Mouse (Mus musculus) adrenal gland, adult 8-10 months (tissue): ENCODE results near the gene Gm20388. TPM values are rescaled to one million over a fixed set of nuclear protein-coding genes. Genes with fewer than 3 reads are reported as not detected.

Source experiments
- DNase-seq: peaks from one replicate; pipeline ENCODE4 v3.0.0; 2022
- total RNA-seq, 4 experiments: library from RNA; stranded (reverse); gene quantifications; 2 replicates each; pipeline ENCODE4 v1.2.4; 2022

Gm20388 gene
- total RNA-seq, 4 experiments from 2014 or later, result 1.7 to 16.9 (median 5.8) TPM

DNA sequence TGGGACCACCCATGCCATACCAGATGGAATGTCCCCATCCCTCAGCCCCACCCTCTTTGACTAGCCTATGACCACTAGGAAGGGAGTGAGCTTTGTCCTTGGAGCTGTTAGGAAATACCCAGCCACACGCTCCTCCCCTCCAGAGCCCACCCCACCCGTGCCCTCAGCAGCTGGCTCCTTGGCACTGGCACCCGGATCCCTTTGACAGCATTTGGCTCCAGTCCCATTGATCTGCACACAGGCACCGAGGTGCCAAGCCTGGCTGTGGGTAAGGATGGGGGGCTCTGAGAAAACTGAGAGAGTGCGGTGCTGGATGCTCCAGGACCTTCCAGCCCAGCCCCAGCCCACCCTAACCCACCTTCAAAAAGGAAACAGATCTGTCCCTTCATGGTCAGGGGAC, 2840.7 kb downstream of the Gm20388 start:
- DNase-seq, result no peak

DNA sequence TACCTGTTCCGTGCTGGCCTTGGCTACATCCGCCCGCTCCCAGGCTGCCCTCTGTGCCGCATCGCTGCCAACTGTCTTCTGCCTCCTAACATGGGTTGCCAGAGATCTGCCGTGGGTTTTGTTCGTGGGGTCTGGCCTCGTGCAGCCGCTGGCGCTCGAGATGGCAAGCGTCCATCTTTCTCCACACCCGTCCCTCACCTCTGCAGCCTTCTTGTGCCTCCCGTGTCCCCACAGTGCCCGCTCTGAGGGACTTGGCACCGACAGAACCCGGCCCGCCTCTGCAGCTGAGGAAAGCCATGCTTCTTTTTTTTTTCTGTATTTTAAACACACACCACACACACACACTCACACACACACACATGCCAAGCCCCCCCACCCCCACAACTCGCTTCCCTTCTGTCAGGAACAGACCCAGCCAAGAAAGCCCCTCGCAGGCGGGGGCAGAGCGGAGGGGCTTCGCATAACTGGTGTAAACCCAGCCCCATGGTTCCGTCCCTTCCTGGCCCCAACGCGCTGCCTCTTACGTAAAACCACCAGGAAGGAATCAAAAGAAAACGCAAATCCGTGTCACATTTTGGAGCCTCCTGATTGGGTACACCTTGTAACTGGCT, 2841.6 kb downstream of the Gm20388 start:
- DNase-seq, result no peak

DNA sequence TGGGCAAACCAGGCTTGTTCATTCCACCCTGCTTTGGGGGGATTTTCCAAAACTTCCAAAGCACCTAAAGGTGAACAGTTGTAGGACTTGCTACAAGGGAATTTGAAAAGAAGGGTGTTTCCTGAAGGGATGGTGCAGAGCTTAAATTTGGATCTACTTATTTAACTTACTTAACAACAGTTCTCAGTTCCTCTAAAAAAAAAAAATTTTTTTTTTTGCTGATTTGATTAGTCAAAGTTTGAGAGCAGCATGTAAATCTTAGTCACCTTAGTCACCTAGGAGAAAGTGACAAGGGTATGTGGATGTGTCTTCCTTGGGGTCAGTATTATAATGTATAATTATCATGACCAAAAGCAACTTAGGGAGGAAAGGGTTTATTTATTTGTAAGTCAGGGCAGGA, 2848.0 kb downstream of the Gm20388 start:
- no peak for DNase-seq

DNA sequence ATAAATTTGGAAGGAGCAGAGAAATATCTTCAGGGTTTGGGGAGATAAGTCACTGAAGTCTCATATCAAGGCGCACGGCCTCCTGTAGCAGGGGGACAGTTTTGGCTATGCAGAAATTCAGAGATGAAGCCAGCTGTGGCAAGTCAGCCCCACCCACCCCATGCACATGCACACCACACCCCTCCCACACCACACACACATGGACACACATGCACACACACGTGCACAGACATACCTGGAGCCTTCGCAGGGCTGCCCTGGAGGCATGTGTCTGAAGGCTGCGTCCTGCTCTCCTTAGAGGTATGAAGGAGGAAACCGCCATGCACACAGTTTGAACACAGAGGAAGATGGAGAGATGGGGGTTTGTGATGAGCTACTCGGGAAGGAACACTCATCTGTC, 2849.5 kb downstream of the Gm20388 start:
- no peak for DNase-seq

DNA sequence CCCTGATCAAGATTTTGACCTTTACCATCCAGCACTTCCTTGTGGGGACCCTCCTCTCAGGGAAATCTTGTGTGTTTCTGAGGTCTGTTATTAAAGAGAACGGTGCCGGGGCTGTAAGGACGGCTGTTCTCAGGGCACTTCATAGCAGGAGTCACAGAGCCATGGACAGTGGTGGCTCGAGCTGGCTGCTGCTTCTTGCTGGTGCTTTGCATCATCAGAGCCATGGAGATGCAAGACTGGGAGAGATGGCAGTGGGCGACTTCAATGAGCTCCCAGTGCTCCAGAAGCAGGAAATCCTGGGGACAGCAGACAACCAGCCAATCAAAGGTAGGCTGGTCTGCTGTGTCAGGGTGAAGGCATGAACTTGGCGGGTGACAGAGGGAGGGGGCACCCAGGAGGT, 2850.5 kb downstream of the Gm20388 start:
- no peak for DNase-seq

DNA sequence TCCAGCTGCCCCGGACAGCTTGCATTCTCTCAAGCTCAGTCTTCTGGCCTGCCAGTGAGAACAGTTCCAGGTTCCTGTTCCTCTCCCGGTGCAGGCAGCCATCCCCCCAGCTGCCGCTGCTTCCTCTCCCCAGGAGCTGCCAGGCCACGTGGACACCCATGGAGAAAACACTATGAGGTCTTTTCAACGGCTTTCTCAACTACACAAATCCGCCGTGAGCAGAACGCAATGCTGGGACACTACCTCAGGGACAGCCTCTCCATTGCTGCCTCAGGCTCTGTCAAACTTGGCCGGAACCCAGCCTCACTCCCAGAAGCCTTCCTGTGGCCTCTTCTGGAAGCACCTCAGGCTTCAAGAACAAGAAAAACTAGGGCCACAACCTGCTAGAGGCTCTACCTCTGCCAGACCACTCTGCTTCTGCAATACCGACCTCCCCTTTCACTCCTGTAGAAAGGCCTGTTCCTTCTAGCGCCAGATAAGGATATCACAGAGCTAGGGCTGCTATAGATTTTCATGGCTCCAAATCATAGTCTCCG, 2852.2 kb downstream of the Gm20388 start:
- no peak for DNase-seq

DNA sequence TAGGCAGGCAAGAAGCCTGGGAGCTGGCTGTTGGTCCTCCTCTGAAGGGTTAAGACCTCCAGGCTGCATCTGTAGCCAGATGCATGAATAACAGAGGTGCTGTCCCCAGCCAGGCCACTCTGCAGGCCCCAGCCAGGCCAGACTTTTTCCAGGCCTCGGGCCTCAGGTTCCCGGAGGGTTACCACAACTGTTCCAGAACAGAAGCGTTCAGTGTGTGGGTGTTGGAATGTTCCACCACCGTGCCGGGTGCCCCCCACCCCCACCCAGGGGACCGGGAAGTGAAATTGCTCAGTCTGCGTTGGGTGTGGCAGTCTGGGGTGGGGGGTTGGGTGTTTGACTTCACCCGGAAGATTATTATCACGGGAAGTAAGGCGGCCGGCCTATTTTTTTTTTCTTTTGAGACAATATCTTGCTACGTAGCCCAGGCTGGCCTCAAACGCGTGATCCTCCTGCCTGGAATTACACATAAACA, 2852.7 kb downstream of the Gm20388 start:
- DNase-seq, result no peak

DNA sequence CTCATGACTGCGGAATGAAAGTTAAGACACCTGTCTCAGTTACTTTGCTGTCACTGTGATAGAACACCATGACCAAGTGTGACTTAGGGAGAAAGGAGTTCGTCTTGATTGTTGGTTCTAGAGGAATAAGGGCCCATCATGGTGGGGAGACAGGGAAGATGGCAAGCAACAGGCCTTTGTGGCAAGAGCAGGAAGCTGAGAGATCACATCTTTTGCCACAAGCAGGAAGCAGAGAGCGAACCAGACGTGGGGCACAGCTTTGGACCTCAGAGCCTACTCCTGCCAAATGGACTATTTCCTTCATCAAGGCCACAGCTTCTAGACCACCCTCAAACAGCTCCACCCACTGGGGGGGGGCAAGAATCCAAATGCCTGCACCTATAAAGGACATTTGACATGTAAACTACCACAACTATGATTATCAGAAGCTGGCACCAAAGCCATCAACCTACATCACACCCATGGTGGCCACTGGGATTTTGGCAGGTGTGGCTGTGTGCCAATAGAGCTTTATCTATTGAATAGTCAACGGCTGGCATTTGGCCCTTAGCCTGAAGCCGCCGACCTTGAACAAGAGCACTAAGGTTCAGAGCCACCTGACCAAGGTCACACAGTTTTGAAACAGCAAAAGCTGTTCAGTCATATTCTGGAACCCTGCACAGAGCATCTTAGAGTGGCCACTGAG, 2854.3 kb downstream of the Gm20388 start:
- no peak for DNase-seq

DNA sequence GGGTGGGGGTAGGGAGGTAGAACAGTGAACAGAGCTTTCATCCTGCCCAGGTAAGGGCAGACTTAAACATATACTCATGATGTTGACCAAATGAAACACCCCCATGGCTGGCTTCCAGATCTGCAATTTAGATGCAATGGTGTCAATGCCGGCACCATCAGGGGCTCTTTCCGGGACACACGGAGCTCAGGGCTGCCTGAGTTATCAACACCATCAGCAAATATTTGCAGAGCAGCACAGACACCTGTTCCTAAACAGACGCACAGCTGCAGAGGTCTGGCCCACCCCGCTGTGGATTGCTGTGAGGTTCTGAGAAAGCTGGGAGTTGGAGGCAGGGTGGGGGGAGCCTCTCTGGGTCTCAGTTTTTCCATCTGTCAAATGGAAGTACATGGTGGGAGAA, 2855.5 kb downstream of the Gm20388 start:
- no peak for DNase-seq

DNA sequence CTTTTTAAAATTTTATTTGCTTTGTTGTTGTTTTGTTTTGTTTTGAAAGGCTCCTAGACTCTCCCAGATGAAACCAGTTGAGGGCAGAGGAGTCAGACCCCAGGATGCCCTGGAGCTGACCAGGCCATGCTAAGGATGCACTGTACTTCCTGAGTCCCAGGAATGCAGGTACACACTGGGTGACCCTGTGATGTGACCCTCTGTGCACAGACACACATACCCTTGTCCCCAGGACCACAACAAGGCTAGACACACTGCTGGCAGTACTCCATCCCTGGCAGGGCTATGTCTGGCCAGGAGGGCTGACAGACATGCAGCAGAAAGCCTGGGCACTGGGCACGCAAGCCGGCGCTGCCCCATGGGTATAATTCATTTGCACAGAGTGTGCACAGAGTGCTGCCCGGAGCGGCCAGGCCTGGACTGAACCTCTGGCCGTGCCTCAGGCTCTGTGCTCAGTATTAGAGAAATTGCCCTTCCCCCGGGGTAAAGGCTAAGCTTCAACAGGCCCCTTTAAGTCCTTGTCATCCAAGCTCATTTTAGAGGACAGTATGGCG, 2856.1 kb downstream of the Gm20388 start:
- peak; percentile 15 for DNase-seq

DNA sequence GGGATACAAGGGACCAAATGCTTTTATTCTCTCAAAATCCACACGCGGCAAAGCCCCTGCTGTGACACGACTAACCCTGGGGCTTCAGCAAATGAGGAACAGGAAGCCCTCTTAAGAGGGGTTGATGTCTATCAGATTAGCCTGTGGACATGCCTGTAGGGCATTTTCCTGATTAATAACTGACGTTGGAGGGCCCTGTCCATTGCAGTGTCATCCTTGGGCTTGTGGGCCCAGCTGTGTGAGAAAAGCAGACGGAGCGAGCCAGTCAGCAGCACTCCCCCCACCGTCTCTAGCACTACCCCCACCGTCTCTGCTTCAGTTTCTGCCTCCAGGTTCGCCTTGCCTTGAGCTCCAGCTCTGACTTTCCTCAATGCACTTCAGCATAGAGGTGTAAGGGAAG, 2856.6 kb downstream of the Gm20388 start:
- no peak for DNase-seq

DNA sequence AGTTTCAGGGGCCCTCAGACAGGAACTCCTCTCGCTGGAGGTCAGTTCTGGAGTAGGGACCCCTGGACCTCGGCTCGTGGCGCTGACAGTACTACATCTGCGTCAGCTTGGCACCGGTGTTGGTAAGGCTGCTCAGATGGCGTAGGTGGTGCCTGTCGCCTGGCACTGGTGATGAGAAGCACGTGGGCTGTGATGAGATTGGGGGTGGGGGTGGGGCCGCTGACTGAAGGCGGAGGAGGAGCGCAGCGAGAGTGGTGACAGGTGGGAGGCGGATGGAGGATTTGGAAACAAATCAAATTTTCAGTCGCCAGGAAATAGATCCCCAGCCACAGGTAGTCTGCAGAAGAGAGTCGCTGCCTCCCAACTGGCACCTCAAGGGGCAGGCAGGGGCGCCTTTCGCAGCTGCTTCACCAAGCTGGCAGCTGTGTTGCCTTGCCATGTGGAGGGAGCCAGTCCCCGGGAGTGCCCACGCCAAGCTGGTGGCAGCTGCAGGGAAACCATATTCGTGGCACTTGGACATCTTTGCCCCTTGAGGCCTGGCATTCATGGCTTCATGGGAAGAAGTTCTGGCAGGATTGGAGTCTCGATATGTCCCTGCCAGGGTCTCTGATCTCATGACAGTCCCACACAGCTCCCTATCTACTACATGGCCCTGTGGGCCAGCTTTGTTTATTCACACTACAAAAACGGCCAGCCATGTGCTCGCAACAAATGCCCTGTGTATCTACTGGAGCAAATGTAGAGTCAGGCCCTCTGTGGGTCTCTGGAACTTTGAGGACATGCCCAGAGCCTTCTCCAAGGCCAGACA, 2858.8 kb downstream of the Gm20388 start:
- no peak for DNase-seq

DNA sequence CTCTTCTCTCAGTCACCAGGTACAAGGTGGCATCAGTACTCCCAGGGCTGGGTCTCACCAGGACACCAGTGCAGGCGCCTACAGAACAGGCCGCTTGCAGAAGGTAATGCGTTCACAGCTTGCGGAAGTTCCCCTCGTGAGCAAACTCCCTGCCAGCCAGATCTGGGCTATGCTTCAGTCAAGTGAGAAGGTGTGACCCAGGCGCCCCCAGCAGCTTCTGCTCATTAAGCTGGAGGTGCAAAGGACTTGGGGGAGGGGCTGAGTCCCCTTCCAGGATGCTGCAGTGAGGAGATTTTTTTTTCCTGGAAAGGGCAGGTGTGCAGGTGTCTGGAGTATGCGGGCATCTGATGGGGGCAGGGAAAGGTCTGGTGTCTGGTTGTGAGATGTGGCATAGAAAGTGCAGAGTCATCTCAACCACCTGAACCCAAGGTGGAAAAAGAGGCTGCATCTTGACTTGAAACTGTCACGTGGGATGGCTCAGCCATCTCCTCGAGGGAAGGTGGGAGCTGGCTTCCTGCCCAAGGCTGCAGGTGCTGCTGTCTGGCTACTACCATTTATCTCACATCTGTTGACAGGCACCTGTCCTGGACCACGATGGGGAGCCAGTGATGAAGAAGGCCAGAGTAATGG, 2861.9 kb downstream of the Gm20388 start:
- DNase-seq, result no peak

DNA sequence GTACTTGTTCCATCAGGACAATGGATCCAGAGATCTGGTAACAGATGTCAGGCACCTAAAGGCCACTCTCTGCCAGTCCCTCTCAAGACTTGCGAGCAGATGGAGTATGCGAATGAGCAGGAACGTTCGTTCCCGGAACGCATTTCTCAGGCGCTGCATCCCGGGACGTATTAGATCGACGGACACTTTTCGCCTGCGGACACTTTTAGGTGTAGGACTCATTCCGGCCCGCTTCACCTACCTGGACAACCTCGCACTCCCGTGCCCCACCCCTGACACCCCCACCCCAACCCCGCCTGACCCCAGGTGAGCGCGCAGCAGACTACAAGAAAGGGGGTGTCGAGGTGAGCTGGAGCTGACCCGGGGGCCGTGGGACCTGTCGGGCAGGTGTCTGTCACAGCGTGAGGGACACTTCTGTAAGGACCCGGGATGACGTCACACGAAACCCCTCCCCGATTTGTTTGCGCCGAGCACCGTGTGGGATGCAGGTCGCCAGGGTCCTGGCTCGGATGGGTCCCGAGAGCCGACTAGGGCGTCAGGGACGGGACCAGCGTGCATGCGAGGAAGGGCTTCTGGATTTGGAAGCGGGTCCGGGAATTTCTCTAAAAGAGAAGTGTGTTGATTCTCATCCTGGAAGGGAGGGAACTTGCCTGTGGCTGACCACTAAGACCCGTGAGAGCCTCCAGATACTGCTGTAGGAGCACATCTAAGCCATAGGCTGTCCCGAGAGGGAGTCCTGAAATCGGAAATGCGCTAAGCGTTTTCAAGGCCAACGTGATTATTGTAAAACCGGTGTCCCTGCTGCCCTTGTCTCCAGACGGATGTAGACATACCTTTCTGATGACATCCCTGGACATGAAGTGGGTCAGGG, 2864.9 kb downstream of the Gm20388 start, which contains the start of gene Acsf3:
Gene Acsf3 (plus strand): TSS at position 202 of the 871 bp plus-strand sequence.
- no peak for DNase-seq

DNA sequence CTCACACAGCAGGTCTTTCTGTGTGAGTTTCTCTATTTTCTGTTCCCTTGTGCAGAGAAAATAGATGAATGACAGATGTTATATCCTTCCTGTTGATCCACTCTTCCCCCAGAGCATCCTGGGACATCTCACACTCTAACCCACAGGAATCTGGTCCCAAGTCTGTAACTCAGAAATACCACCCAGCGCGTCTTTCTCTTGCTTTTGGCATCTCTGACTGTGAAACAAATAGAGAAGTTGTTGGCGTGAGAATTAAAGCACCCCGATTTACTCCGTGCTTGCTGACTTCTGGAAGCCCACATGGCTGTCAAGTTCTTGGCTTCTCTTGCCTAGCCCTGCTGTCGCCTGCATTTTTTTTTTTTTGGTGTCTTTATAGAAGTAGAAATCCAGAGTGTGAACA, 2867.1 kb downstream of the Gm20388 start:
- no peak for DNase-seq

DNA sequence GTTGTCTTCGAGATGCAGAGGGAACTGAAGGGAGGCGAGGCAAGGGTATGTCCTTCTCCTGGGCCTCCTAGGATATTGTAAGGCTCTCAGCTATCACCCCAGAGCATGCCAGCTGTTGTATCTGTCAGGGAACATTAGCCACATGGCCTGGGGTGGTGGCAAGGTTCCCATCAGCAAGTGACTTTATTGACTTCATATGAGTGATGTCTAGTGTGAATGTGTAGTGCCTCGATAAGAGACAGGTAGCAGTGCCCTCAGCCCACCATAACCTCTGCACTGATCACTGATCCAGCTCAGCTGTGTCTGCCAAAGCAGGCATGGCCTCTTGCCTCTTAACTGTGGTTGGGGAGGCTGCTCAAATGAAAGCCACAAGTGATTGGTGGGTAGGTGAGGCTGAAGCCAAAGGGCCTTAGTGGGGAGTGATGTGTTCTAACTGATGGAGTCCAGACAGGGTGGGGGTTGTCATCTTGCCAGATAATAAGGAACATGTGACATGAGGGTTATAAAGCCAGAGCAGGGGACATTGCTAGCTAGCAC, 2868.1 kb downstream of the Gm20388 start:
- DNase-seq, result no peak

DNA sequence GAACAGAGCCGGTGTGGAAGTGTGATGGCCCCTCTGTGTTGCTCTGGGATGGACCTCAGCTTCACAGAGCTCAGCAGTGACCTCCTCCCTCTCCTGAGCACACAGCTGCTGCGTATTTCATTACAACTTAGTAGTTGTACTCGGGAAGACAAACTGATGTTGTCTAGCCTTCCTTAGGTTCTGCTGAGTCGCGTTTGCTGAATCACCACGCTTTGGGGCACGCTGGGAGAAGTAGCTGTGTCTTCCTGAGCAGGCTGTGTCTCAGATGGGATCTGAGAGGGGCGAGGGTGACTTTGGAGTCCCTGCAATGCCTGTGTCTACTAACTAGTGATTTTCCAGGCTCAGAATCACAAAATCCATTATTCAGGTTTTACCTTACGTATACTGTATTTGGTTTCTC, 2868.6 kb downstream of the Gm20388 start:
- DNase-seq, result no peak

DNA sequence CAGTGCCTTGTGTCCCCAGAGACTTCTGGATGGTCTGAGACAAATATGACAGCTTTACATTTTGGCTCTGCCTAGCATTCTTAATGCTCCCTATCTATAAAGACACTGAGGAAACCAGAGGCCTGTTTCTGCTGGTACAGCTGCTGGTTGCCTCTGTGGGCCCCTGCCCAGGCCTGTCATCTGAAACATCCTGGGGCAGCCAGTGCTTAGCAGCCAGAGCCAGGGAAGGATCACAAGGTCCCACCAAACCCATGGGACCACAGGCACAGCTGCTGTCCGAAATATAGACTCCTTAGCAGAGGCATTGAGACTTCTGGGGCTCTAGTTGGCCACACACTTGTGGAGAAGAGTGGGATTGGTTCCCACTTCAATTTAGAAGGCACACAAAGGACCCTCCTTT, 2874.1 kb downstream of the Gm20388 start:
- no peak for DNase-seq

DNA sequence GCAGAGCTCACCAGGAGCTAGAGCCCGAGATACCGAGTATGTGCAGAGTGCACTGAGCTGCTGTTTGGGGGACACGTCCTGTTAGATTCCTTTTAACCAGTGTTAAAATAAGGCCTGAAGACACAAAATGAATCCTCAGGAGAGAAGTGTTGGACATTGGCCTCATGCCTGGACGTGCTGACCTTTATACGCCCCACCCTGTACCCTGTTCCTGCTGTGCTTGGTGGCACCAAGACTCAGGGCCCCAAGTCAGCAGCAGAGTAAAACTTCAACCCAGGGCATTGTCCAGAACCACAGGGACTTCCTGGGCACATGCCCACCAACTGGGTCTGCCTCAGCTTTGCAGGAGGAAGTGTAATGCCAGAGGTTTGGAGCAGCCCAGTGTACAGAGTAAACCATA, 2879.2 kb downstream of the Gm20388 start:
- DNase-seq, result no peak

DNA sequence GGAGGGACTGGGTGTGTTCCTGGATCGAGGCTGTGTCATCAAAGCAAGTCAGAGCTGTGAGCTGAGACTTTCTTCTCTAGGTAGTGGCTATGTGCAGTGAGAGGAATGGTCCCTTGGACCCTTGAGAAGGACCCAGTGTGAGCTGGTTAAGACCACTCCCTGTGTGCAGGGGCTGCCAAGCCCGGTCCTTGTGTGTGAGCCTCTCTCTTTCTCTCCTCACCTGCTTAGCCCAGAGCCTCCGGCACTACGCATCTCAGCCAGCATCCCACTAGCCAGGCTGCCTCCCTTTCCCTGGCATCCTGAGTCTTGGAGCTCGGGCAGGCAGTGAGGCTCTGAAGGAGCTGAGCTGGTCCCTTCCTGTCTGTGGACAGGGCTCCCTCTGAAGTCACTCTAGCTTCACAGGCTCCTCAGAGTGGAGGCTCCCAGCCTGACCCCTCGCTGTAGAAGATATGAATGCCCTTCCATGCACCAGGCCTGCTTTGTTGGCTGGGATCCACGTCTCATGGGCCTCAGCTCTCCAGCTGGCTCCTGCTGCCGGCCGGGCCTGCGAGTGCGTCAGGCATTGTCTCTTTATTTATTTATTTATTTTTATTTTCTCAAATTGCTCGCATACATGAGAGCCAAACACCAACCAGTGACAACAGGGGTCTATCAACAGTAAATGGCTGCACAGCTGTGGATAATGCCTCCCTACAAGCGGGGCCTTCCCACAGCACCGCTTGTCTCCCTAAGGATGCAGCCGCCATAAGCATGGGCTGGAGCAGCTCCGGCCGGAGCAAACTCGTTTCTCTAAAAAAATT, 2882.9 kb downstream of the Gm20388 start:
- no peak for DNase-seq

DNA sequence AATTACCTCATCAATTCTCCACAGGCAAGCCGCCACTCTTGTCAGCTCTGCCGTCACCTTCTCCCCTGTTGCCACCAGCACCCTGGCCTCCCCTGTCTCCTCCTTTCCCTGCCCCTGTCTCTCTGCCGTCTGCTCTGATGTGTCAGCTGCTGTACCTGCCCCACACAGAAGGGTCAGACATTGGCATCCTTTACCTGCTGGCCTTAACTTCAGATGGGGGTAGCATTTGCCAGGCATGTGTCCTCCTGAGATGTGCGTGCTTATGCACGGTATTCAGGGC, 2883.5 kb downstream of the Gm20388 start:
- no peak for DNase-seq
